Mouse (Mus musculus) kidney, adult 8-10 months (tissue): ENCODE data around the gene Pigq.

ENCODE experiments used
- DNase-seq, 2 experiments: peaks; one replicate each; pipeline ENCODE4 v3.0.0; 2022

Gene Pigq

DNA sequence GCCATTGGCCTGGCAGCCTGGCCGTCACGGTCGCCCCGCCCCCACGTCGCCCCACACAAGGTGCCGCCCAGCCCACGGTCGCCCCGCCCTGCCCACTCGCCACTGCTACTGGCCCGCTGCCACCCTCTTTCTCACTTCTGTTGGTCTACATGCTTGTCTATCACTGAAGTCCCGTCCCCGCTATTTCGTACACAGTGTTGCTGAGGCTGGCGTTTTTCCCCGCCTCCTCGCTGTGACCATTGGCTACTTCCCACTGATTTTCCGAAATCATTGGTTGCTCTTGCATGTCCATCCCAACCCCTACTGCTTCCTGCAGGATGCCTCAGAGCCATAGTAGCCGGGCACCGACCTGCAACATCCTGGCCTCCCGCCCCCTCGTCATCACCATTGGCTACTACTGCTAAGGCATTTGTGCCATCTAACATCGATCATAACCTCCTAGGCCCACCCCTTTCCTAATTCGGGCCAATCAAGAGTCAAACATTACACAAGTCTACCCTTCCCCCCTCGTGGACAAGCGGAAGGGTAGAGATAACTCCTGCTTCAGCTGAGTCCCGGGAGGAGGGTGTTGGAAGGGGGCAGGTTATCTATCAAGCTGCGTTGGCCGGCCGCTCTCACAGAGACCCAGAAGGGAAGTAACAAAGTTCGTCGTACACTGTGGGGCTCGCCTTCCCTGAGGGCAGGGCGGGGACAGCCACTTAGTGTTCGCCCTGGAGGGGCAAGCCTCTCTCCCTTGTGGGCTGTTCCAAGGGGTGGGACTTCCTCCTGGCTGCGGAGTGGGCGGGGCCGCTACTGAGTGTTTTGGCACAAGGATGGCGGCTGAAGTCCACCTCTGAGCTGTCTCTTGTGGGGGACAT, 24.7 kb downstream of the Pigq start:
- DNase-seq, result peak; percentile 100

DNA sequence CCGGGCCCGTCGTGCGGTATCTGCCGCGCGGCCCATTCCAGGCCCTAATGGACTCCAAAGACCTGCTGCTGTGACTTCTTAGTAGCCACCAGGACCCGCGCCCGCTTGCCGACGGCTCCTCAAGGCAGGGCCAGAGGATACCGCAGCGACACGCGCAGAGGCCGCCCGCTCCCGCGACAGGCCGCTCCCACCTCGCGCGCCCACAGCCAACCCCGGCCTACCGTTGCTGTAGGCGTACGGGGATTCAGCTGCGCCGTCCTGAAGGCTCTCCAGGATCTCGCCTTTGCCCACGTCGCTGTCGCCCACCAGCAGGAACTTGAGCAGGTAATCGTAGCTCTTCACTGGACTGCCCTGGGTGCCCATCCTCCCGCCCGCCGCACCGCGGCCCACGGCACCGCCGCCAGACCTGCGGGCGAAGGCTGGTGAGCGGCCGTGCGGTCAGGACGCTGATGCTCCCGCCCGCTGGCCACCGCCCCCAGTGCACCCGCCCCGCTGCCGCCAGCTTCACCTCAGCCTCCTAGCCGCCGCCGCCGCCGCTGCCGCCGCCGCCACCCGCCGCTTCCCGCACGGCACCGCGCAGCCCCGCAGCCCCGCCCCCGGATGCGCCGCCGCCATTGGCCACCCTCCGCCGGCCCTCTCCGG, 25.5 kb downstream of the Pigq start, which contains the start of gene Rab40c:
Rab40c (minus strand) TSS at position 584 of the 642 bp plus-strand sequence.
- DNase-seq, result no peak

DNA sequence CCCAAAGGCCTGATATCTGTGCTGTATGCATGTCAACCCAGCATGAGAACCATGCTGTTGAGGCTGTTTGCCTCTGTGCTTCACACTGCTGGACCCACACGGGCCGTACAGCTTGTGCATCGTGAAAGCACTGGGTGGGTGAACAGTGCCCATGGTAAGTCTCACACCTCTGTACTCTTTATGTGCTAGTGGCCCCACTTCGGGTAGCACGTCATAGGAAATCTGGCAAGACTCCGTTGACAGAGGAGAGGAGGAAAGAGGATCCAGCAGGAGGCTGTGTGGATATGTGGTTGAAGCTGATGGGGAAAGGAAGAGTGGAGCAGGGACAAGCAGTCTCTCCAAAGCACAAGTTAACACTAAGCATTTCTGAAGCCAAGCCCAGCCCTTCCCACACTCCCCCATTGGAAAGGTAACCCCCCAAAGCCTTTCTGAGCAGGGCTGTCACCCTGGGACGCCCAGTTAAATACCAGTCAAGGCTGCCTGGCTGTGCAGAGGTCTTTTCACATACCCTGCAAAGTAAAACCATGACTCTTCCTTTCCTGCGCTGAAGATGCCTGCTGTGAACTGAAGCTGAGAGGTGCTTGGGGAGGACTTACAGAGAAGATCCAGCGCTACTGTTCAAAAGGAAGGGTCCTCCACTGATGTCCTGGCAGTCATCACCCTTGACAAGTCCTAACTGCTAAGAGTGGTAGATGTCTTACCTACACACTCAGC, 26.5 kb downstream of the Pigq start:
- no peak for DNase-seq

DNA sequence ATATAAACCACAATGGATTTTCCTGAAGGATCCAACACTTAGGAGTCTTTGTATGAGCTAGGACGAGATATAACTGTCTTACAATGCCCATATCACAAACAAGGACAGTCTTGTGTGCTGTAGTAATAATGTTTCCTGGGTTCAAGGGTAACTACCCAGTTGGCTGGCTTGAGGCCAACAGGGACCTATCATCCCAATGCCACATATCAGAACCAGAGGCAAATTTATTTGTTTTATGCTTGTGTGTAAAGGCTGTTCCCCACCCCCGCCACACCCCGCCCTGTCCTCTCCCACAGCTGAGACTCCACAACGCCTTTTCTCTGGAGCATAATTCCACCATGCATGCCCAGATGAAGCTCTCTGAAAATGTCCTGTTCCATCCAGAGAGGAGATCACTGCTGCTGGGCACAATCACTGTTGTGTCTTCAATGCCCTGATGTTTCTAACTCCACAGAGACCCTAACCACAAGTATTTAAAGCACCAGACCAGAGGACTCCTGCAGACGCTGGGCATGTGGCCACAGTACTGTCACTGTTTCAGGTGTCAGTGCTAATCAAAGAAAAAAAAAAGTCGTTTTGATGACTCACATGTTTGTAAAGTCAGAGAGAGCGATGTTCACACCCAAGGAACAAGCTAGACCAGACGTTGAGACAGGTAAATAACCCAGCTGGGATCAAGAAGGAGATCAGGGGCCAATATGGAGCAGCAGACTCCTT, 27.6 kb downstream of the Pigq start:
- DNase-seq, result no peak

DNA sequence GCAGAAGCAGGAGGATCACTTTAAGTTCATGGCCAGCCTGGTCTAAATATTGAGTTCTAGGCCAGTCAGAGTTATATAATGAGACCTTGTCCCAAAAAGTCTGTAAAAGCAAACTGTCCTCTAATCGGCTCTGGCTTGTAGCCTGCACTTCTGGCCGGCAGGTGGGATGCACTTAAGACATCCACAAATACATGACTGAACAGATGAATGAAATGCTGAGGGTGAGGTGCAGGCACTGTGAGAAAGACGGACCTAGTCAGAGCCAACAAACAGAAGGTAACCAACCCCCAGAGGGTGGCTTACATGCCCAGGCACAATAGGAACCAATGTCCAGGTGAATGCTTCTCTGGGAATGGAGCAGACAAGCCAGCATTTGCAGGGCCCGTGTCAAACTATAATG, 30.4 kb downstream of the Pigq start:
- DNase-seq, result no peak

DNA sequence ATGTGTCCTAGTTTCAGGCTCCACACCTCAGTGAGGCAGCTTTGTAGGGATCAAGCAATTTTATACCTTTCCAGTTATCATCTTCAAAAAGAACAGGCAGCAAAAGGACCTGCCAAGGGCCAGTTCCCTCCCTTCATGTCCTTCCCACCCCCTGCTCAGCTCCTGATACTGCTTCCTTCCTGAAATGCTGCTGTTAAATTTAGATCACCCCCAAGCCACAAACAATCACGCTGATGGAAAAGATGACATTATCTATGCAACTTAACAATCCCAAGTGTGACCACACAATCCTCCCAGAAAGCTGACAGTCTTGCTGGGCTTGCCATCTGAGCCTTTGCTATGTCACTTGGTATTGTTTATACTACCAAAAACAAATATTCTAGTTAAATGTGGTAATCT, 30.9 kb downstream of the Pigq start:
- DNase-seq, result no peak

DNA sequence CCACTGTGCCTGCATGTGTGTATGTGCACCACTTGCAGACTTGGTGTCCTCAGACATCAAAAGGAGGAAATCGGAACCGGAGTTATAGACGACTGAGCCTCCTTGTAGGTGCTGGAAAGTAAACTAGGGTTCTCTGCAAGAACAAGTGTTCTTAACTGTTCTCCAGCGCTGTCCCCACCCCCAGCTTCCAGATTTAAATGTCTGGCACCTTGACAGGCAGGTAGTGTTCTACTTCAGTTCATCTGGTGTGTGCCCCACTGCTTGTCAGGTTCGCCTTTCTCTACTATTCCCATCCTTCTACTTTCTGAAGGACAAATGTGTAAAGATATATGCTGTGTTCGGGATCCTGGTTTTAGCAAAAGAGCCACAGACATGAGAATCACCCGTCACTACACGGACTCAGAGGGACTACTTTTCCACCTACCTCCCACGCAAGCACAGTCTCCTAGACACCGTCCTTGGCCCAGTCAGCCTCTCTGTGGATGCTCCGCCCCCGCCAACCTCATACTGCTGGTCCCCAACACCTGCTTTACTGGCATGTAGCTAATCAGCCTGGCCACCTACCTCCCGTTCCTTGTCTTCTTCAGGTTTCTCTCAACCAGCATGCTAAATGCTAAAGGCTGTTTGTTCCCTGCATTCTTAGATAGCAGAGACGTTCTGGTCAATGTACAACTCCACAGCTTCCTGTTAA, 31.4 kb downstream of the Pigq start:
- peak; percentile 41 to 48 for DNase-seq

DNA sequence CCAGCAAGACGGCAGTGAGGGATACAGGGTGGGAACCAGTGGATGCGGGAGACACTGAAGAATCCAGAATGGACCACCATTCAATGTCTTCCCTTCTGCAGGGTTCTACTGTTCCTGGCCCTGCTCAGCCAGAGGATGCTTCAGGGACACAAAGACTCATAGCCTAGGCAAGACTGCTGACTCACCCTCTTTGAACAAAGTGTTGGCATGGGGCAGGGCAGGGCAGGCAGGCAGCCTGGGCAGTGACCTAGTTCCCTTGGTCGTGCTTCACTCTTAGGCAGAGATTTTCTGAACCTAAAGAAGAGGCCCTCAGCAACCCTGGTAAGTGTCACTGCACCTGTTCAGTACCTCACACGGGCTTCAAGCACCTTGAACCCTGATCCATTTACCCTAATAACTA, 32.9 kb downstream of the Pigq start:
- peak; percentile 30 to 41 for DNase-seq

DNA sequence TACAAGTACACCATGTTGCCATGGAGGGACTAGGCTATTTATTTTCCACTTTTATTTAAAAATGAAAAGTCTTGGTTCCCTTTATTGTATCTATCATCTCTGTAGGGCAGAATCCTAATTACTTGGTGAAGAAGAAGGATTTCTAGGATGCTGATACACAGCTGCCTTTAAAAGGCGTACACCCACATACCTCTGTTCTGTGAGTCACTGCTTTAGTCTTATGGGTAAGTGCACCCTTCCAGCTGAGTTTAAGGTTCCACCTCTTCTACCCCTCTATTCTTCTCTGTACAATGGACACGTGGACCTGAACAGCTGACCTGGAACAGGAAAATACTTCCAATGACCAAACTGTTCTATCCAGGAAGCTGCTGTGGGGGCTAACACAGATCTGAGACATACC, 37.1 kb downstream of the Pigq start:
- DNase-seq, result no peak

DNA sequence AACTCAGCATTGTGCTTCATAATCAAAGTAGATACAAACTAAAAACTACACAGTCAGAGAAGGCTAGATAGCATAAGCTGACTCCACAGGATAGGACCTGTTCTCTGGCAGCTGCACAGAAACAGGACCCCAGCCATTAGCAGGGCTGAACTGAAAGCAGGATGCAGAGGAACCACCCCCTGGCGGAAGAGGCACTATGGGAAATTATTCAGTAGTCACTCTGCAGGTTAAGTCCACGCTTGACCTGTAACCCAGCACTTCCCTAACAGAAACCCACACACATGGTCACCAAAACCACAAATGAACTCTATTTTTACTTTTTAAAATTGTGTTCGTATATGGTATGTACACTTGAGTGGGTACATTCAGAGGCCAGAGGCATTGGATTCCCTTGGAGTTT, 41.7 kb downstream of the Pigq start:
- no peak for DNase-seq

DNA sequence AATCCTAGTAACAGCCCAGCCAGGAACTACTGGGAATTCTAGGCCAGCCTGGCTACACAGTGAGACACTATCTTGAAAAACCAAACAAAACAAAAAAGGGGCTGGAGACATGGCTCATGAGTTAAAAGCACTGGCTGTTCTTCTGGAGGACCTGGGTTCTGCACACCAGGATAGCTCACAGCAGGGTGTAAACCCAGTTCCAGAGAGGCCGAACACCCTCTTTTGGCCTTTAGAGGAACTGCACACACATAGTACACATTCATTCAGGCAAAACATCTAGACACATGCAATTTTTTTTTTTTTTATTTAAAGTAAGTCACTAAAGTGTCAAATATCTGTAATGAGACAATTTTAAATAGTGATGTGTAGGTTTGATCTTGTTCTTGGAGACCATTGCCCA, 44.5 kb downstream of the Pigq start:
- DNase-seq, result no peak

DNA sequence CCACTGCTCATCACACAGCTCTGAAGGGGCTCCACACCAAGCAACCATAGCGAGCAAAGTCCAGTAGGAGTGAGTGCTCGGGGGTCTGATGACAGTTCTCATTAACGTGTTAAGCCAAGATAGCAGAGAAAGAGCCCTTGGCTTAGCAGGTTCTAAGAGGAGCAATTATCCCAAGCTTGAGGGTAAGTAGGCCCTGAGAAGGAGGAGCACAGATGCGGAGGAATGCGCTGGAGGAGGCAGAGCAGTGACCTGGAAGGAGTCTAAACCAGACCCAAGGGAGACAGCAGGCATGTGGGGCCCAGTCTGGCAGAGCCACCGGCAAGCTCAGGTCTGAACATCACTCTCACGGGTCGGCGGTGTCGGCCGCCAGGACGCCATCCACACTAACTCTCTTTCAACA, 48.8 kb downstream of the Pigq start:
- DNase-seq, result no peak

DNA sequence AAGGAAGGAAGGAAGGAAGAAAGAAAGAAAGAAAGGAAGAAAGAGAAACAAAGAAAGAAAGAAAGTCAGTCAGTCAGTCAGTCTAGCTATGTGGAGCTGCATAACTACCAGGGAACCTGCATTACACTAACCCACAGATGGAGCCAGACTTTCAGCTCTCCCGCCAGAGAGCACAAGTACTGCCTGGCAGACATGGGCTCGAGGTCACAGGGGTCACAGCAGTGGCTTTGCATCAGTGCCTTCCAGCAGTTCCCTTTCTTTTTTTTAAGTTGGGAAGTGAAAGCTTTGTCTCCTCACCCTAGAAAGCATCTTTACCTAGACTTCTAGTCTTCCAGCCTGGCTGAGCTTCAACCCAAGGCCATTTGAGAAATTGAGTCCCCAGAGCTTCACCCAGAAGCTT, 49.3 kb downstream of the Pigq start:
- DNase-seq, result peak; percentile 52 to 55

DNA sequence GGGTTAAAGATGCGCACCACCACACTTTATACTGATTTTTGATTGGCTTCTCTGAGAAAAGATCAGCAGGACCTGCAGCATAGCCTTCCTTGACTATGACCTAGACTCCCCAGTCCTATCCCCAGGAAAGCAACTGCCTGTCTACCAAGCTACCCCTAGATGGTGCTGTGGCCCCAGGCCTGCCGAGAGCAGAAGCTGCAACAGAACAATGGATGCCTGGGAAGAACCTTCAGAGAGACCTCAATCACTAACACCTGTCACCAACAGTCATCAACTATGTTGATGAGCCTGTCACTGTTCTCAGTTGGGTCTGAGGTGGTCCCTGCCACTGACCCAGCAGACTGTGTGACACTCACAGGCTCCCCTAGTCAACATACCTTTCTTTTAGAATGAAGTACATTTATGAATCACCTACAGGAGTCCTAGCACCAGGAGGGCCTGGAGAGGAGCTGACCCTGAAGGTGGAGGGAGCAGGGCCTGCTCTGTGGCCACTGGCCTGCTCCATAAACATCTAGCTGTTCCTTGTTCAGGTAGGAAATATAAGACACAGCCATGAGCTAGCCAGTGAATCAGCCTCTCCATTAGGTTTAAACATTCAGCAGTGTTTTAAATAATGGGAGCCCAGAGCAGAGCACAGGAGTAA, 50.6 kb downstream of the Pigq start:
- peak in 1 of 2 experiments; percentile 78 for DNase-seq

DNA sequence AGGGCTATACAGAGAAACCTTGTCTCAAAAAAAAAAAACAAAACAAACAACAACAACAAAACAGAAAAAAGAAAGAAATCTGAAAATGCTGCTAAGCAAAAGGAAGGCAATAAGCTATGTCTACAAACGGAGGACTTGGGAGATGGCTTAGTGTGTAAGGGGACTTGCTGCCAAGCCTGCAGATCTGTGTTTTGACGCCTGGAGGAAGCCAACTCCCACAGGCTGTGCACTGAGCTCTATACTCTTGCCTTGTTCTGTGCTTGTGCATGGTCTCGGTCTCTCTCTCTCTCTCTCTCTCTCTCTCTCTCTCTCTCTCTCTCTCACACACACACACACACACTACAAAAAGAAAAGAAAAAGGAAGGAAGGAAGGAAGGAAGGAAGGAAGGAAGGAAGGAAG, 55.9 kb downstream of the Pigq start:
- DNase-seq, result no peak

DNA sequence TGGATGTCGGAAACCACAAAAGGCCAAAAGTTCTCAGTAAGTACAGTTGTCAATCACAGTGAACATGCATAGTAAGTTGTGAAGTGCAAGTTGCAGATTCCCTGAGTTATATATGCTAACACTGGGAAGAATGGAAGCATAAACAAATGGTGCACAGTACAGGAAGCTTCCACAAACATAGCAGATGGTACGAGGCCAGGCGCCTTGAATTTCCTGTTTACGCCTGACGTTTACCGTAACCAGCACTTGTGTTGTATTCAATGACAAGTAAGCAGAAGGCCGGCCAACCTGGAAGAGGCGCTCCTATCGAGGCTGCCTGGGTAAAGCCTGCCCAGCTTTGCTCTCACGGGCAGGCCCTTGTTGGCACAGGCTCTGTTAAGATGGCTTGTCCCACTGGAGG, 57.3 kb downstream of the Pigq start:
- DNase-seq, result no peak

DNA sequence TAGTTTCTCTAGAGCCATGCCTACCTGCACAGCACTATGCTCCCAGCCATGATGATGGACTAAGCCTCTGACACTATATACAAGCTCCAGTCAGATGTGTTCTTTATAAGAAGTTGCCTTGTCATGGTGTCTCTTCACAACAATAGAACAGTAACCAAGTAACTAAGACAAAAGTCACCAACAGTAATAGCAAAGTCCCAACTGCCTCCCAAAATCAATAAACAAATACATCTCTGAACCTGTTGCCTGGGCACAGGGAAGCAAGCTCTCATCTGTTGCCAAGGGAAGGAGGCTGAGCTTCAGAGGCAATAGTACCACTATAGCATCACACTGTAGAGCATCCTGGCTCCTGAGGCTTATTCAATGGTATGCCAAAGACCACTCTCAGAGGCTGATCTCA, 57.9 kb downstream of the Pigq start:
- DNase-seq, result no peak

DNA sequence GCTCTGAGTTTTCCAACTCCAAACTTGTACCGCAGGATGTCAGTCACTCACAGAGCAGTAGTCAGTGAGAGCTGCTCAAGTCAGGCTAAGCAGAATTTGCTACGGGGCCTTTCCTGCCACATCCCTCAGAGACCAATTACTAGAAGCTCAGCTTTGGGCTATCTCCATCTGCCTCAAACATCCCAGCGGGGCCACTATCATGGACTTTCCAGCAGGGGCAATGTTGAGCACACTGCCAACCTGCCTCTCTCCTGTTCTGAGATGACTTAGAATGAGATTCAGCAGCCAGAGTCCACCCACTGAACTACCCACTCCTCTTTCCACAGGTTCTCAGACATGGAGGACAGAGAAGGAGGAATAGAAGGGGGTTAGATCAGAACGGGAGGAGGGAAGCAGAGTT, 59.1 kb downstream of the Pigq start:
- DNase-seq, result peak in 1 of 2 experiments; percentile 42

DNA sequence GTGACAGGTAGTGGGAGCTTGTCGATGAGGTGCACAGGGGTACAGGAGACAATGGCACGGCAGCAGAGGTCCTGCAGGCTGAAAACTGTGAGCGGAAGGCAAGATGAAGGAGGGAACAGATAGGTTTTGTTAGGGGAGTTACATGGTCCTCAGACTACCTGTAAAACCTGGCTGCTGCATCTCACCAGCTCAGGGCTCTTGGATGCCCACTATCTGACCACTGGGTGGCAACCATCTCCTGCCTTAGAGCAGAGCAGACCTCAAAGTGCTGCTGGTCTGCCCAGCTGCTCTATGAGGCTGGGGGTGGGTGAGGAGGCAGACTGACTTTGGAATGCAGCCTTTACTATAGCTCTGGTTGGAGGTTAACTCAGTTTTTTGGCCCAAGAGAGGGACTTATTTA, 60.9 kb downstream of the Pigq start:
- DNase-seq, result no peak

DNA sequence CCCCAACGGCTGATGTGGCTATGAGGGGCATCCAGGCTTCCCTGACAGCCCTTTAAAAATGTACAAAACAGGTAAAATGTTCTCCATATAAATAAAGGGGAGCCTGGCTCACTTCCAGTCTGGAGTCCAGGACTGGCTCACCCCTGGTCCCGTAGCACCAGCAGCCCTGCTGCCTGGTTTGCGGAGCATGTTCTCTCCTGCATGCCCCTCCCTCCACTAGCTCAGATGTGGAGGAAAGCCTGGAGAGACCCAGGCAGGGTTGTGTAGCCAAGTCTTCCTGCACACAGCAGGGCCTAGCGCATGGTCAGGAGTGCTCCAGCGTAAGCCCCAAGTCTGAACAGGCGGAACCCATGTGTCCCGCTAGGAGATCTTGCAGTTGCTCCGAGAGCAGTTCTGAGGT, 61.5 kb downstream of the Pigq start:
- DNase-seq, result no peak

DNA sequence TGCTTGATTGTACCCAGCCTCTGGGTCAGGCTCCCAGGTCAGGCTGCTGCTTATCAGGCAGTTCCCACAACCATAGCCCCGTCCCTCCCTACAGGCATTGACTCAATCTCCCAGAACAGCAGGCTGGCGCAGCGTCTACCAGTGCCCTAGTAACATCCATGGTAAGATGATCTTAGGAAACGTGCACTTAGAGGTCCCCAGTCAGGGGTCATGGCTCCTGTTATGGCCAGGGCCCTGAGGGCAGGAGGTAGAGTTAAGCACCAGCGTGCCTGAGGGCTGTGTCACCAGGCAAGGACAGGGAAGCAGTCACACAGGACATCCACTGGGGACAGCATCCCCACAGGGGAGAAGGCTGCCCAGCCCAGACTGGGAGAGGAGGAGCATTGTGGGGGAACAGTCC, 62.4 kb downstream of the Pigq start:
- DNase-seq, result no peak

DNA sequence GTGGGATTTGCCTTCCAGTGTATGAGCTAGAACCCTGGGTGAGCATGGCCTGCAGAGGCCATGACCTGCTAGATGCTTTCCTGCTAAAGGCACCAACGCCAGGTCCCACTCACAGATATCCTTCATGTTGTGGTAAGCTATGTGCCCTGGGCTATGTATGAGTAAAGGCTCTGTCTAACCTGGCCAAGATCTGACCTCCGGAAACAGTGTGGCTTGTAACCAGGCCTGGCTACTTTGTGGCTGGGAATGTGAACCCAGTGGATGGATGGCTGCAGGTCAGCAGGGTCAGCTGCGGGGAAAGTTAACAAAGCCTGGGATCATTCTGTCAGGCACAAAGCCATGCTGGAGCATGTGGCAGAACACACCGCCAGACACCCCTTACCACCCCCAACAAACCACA, 63.0 kb downstream of the Pigq start:
- no peak for DNase-seq
